Mouse (Mus musculus): ENCODE data around the gene Lilr4b. TPM values are rescaled to one million over a fixed set of nuclear protein-coding genes. Genes with fewer than 3 reads are reported as not detected.
"Not testable (repeated sequence)": the region's sequence is repeated elsewhere in the genome, so short reads cannot be mapped to it uniquely, and the experiment has no call there.

Lilr4b gene
- polyA plus RNA-seq (2015; fragmentation: Nextera tagmentation; extraction: Ambion mirVana), result 1.5 and 1.6 TPM in 2 replicates

DNA sequence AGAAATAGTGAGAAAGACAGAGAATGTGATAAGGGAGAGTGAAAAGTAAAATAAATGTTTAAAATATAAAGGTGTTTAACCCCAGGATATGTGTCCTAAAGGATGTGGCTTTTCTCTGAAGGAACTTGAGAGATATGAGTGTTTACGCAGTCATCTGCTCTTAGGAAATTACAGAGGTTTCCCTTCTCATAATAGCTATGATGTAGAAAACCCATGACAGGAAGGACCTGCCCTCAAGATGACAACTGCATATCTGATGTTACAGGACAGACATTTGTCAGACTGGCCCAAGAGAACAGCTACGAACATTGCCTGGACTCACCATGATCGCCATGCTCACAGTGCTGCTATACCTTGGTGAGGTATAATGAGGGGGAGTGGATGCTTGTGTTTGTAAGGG is at the start of gene Lilr4b, which contains the start of gene Gm49339:
Gene Lilr4b, plus strand, starts transcription at position 236 of the 400 bp plus-strand sequence.
Gene Gm49339, plus strand, starts transcription at position 216 of the 400 bp plus-strand sequence.
- H3K36me3 ChIP-seq (ENCODE audit: control insufficient read depth, insufficient read depth); H3K27ac ChIP-seq (ENCODE audit: low read length); H3K4me2 ChIP-seq (ENCODE audit: low read depth, low read length); H3K27me3 ChIP-seq (ENCODE audit: control insufficient read depth, insufficient read depth, low read depth, low read length); H3K9me3 ChIP-seq (replicated peaks; ENCODE audit: control insufficient read depth, low read length); H3K4me3 ChIP-seq (ENCODE audit: low read depth, low read length); H3K4me1 ChIP-seq (ENCODE audit: control insufficient read depth, low read depth, low read length); H3K9ac ChIP-seq (ENCODE audit: low read depth, low read length): not testable (repeated sequence)
- WGBS (ENCODE audit: insufficient replicate concordance), result 29% methylated on average over 1 of the region's 3 CpGs
- 0 out of 2 replicates have a peak, but pooled peaks have one; percentile 13 for ATAC-seq (ENCODE audit: low read depth)

DNA sequence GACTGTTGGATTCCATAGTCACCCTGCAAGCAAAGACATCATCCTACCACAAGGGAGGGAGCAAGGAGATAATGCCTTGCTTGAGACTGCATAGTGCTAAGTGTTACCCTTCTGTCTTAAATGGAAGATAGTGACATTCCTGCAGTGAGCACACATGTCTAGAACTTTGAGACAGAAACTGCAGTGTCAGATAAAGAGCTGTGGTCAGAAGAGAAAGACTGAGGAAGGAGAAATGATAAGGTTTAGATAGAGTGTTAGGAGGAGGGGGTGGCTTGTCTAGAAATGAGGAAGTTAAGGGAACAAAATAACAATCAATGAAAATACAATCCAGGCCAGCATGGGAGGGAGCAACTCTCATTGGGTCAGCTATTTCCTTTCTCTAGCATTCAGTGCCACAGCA is 47.5 kb upstream of the Lilr4b start:
- Histone ChIP-seq H3K9ac (ENCODE audit: low read depth, low read length) (no peak overlapping the region), H3K4me3 (ENCODE audit: low read depth, low read length) (no peak overlapping the region), H3K27ac (ENCODE audit: low read length) (no peak overlapping the region), H3K4me2 (ENCODE audit: low read depth, low read length) (no peak overlapping the region), H3K9me3 (replicated peaks; ENCODE audit: control insufficient read depth, low read length) (no peaks in the 10 kb centered on the region), H3K36me3 (ENCODE audit: control insufficient read depth, insufficient read depth) (no peaks in the 10 kb centered on the region), H3K27me3 (ENCODE audit: control insufficient read depth, insufficient read depth, low read depth, low read length) (no peaks in the 10 kb centered on the region), H3K4me1 (ENCODE audit: control insufficient read depth, low read depth, low read length) (no peaks in the 10 kb centered on the region)
- ATAC-seq (ENCODE audit: low read depth), result 0 out of 2 replicates have a peak, but pooled peaks have one; percentile 13

DNA sequence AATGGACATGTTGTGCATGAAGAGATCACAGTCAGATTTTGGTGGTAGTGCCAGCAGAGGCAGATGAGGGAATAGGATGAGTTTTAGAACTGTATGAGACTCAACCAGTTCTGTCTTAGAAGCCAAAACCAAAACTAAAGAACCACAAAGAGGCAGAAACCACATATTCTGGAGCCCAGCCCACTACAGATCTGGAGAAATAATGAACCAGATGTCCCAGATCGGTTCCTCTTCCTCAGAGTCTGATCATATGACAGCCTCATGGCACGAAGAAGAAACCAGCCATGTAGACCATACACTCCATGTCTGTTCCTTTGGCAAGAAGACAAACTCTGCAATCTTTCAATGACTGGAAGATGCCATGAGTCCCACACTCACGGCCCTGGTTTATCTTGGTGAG is 44.7 kb upstream of the Lilr4b start:
- no peaks in the 10 kb centered on the region for H3K27me3 ChIP-seq (ENCODE audit: control insufficient read depth, insufficient read depth, low read depth, low read length)
- H3K27ac ChIP-seq (ENCODE audit: low read length), result no peak overlapping the region
- H3K9ac ChIP-seq (ENCODE audit: low read depth, low read length), result no peak overlapping the region
- H3K4me2 ChIP-seq (ENCODE audit: low read depth, low read length), result no peak overlapping the region
- H3K4me3 ChIP-seq (ENCODE audit: low read depth, low read length), result no peak overlapping the region
- H3K36me3 ChIP-seq (ENCODE audit: control insufficient read depth, insufficient read depth), result no peaks in the 10 kb centered on the region
- no peak for ATAC-seq (ENCODE audit: low read depth)
- no peaks in the 10 kb centered on the region for H3K4me1 ChIP-seq (ENCODE audit: control insufficient read depth, low read depth, low read length)
- H3K9me3 ChIP-seq (replicated peaks; ENCODE audit: control insufficient read depth, low read length), result no peaks in the 10 kb centered on the region
- 52% methylated on average over 3 of the region's 3 CpGs for WGBS (ENCODE audit: insufficient replicate concordance)

DNA sequence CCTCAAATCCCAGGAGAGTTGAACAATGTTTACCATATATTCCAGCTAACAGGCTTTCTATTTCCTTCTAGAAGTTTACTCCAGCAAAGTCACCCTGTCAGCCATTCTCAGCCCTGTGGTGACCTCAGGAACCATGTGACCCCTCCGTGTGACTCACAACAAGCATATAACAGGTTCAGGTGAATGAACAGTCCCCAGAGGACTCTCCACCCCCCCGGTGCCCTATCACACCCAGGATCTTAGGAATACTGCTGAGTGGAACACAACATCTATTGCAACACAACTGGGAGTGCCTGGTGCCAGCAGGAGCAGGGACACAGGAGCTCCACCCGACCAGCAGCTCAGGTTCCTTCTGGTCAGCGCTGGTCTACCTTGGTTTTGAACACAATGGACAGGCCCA is 28.8 kb upstream of the Lilr4b start:
- 48% methylated on average over 4 of the region's 4 CpGs for WGBS (ENCODE audit: insufficient replicate concordance)
- no peak overlapping the region for H3K9ac ChIP-seq (ENCODE audit: low read depth, low read length)
- H3K36me3 ChIP-seq (ENCODE audit: control insufficient read depth, insufficient read depth), result no peaks in the 10 kb centered on the region
- H3K9me3 ChIP-seq (replicated peaks; ENCODE audit: control insufficient read depth, low read length), result no peaks in the 10 kb centered on the region
- no peak overlapping the region for H3K27ac ChIP-seq (ENCODE audit: low read length)
- H3K27me3 ChIP-seq (ENCODE audit: control insufficient read depth, insufficient read depth, low read depth, low read length), result no peaks in the 10 kb centered on the region
- no peak overlapping the region for H3K4me2 ChIP-seq (ENCODE audit: low read depth, low read length)
- no peak for ATAC-seq (ENCODE audit: low read depth)
- no peak overlapping the region for H3K4me3 ChIP-seq (ENCODE audit: low read depth, low read length)
- H3K4me1 ChIP-seq (ENCODE audit: control insufficient read depth, low read depth, low read length), result no peaks in the 10 kb centered on the region

DNA sequence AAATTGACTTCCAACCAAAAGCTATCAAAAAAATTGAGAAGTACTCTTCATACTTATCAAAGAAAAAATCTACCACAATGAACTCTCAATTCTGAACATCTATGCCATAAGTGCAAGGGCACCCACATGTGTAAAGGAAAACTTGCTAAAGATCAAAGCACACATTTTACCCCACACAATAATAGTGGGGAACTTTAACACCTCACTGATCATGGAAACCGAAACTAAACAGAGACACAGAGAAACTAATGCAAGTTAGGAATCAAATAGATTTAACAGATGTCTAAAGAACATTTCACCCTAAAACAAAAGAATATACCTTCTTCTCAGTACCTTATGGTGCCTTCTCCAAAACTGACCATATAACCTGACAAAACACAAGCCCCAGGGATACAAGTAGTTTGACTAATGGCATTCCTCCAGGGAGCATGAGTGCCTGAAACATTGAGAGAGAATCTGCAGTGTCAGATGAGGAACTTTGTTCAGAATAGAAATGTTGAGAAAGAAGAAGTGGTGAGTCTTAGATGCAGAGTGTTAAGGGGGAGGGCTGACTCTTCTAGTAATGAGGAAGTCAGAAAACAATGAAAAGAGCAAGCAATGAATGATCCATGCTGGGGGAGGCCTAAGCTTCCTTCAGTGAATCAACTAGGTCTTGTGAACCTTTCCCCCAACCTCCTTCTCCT is 26.7 kb upstream of the Lilr4b start:
- no peak overlapping the region for H3K4me3 ChIP-seq (ENCODE audit: low read depth, low read length)
- no peaks in the 10 kb centered on the region for H3K36me3 ChIP-seq (ENCODE audit: control insufficient read depth, insufficient read depth)
- H3K9me3 ChIP-seq (replicated peaks; ENCODE audit: control insufficient read depth, low read length), result no peaks in the 10 kb centered on the region
- 26% methylated on average over 1 of the region's 1 CpGs for WGBS (ENCODE audit: insufficient replicate concordance)
- ATAC-seq (ENCODE audit: low read depth), result peak; percentile 59
- 0 out of 2 replicates have a peak overlapping the region, but pooled peaks have one; percentile 33 for H3K27ac ChIP-seq (ENCODE audit: low read length)
- no peaks in the 10 kb centered on the region for H3K27me3 ChIP-seq (ENCODE audit: control insufficient read depth, insufficient read depth, low read depth, low read length)
- no peaks in the 10 kb centered on the region for H3K4me1 ChIP-seq (ENCODE audit: control insufficient read depth, low read depth, low read length)
- no peak overlapping the region for H3K4me2 ChIP-seq (ENCODE audit: low read depth, low read length)
- no peak overlapping the region for H3K9ac ChIP-seq (ENCODE audit: low read depth, low read length)

DNA sequence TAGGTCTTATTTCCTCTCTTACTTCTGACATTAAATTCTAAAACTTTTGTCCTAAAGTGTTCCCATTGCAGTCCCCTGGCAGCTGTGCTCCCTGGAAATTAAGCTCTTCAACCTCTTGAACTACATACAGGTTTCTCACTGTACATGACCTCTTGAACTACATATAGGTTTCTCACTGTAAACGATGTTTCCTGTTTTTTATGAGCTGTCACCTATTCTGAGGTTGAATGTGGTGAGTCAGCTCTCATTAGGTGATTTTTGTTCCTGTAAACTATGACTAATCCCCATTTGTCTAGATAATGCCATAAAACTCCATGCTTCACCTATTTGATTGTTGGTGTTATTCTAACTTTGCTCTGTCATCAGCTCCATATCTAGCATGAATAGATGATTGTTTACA is 26.1 kb upstream of the Lilr4b start:
- H3K27ac ChIP-seq (ENCODE audit: low read length), result 0 out of 2 replicates have a peak overlapping the region, but pooled peaks have one; percentile 33
- H3K4me1 ChIP-seq (ENCODE audit: control insufficient read depth, low read depth, low read length), result no peaks in the 10 kb centered on the region
- 0 out of 2 replicates have a peak, but pooled peaks have one; percentile 7 for ATAC-seq (ENCODE audit: low read depth)
- H3K9ac ChIP-seq (ENCODE audit: low read depth, low read length), result no peak overlapping the region
- H3K36me3 ChIP-seq (ENCODE audit: control insufficient read depth, insufficient read depth), result no peaks in the 10 kb centered on the region
- WGBS (ENCODE audit: insufficient replicate concordance), result 14% methylated on average over 1 of the region's 1 CpGs
- no peak overlapping the region for H3K4me3 ChIP-seq (ENCODE audit: low read depth, low read length)
- H3K9me3 ChIP-seq (replicated peaks; ENCODE audit: control insufficient read depth, low read length), result no peaks in the 10 kb centered on the region
- H3K4me2 ChIP-seq (ENCODE audit: low read depth, low read length), result no peak overlapping the region
- no peaks in the 10 kb centered on the region for H3K27me3 ChIP-seq (ENCODE audit: control insufficient read depth, insufficient read depth, low read depth, low read length)

DNA sequence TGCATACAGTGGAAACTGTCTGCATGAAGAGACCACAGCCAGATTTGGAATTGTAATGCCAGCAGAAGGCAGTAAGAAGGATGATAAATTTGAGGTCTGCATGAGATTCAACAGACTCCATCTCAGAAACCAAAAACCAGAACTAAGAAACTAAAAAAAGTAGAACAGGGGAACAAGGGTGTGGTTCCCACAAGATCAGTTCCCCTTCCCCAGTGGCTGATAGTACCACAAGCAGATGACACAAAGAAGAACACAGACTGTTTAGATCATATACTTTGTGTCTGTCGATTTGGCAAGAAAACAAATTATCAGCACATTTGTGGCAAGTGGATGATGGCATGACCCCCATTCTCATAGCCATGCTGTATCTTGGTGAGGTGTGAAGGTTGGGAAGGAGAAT is 24.7 kb upstream of the Lilr4b start:
- H3K27ac ChIP-seq (ENCODE audit: low read length), result 0 out of 2 replicates have a peak overlapping the region, but pooled peaks have one; percentile 32
- no peaks in the 10 kb centered on the region for H3K36me3 ChIP-seq (ENCODE audit: control insufficient read depth, insufficient read depth)
- no peak for ATAC-seq (ENCODE audit: low read depth)
- H3K4me2 ChIP-seq (ENCODE audit: low read depth, low read length), result no peak overlapping the region
- H3K27me3 ChIP-seq (ENCODE audit: control insufficient read depth, insufficient read depth, low read depth, low read length), result no peaks in the 10 kb centered on the region
- 22% methylated on average over 1 of the region's 1 CpGs for WGBS (ENCODE audit: insufficient replicate concordance)
- no peak overlapping the region for H3K4me3 ChIP-seq (ENCODE audit: low read depth, low read length)
- H3K9ac ChIP-seq (ENCODE audit: low read depth, low read length), result no peak overlapping the region
- no peaks in the 10 kb centered on the region for H3K9me3 ChIP-seq (replicated peaks; ENCODE audit: control insufficient read depth, low read length)
- H3K4me1 ChIP-seq (ENCODE audit: control insufficient read depth, low read depth, low read length), result no peaks in the 10 kb centered on the region

DNA sequence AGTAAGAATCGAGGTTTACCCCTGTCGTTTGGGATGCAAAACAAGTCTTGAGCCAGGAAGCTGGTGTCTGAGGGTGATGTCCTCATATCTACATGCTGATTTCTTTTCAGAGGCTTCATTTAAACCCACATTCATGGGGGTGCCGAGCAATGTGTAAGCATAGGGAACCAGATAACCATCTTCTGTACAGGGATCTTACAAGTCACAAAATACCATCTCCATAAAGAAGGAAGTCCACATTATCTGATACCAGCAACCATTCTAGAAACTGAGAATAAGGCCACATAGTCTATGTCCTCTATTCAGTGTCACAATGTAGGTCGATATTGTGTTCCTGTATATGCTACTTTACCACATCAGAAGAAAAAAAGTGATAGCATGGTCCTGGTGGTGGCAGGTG is 24.1 kb upstream of the Lilr4b start:
- ATAC-seq (ENCODE audit: low read depth), result no peak
- 0 out of 2 replicates have a peak overlapping the region, but pooled peaks have one; percentile 32 for H3K27ac ChIP-seq (ENCODE audit: low read length)
- H3K27me3 ChIP-seq (ENCODE audit: control insufficient read depth, insufficient read depth, low read depth, low read length), result no peaks in the 10 kb centered on the region
- 20% methylated on average over 4 of the region's 4 CpGs for WGBS (ENCODE audit: insufficient replicate concordance)
- no peak overlapping the region for H3K4me3 ChIP-seq (ENCODE audit: low read depth, low read length)
- H3K4me2 ChIP-seq (ENCODE audit: low read depth, low read length), result no peak overlapping the region
- no peaks in the 10 kb centered on the region for H3K36me3 ChIP-seq (ENCODE audit: control insufficient read depth, insufficient read depth)
- no peaks in the 10 kb centered on the region for H3K9me3 ChIP-seq (replicated peaks; ENCODE audit: control insufficient read depth, low read length)
- H3K9ac ChIP-seq (ENCODE audit: low read depth, low read length), result no peak overlapping the region
- no peaks in the 10 kb centered on the region for H3K4me1 ChIP-seq (ENCODE audit: control insufficient read depth, low read depth, low read length)

DNA sequence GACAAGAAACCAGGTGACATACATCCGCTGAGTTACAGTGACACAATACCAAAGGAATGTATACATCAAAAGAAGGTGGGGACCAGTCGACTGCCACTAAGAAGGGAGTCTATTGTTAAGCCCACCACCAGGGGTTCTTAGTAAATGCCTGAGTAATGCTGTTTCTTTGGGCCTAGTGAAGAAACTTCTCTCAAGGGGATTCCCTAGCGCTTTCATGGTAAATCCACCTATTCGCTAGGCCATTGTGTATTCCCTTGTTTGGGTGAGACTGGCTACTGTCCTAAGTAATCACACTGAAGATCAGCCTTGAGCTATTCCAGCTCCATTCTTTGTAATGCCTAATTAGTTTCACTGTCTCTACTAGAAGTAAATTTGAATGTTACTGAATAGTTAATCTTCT is 16.6 kb upstream of the Lilr4b start:
- WGBS (ENCODE audit: insufficient replicate concordance), result 59% methylated on average over 4 of the region's 4 CpGs
- H3K27me3 ChIP-seq (ENCODE audit: control insufficient read depth, insufficient read depth, low read depth, low read length); H3K4me1 ChIP-seq (ENCODE audit: control insufficient read depth, low read depth, low read length); H3K9me3 ChIP-seq (replicated peaks; ENCODE audit: control insufficient read depth, low read length); H3K4me3 ChIP-seq (ENCODE audit: low read depth, low read length); H3K9ac ChIP-seq (ENCODE audit: low read depth, low read length); ATAC-seq (ENCODE audit: low read depth); H3K4me2 ChIP-seq (ENCODE audit: low read depth, low read length); H3K27ac ChIP-seq (ENCODE audit: low read length); H3K36me3 ChIP-seq (ENCODE audit: control insufficient read depth, insufficient read depth): not testable (repeated sequence)

Measured in liver, embryonic 16.5 days (tissue).